Mouse (Mus musculus): ENCODE data around the gene Gm21830. TPM values are rescaled to one million over a fixed set of nuclear protein-coding genes. Genes with fewer than 3 reads are reported as not detected.
"Not testable (repeated sequence)": the region's sequence is repeated elsewhere in the genome, so short reads cannot be mapped to it uniquely, and the experiment has no call there.

Gm21830 gene
- polyA plus RNA-seq, 2 experiments: not detected

DNA sequence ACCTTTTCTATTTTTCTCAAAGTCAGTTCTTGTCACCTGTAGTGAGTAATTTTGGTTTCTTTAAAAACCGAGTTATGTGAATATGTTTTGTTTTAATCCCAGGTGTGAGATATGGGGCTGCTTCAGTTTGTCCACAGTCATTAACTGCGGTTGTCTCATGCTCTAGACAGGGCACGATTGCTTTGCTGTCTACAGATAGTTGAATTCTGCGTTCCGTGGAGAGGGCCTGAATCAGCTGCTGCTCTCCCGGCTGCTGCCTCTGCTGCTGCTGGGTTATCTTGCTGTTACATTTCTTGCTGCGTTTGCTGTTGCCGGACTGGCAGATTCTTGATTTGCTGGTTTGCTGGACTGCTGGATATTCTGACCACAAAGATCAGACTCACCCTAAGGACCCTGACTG, 24.8 kb downstream of the Gm21830 start:
- Histone ChIP-seq H3K4me2 (replicated peaks; ENCODE audit: low read depth, low read length, severe bottlenecking) (no peak overlapping the region), H3K4me3 (replicated peaks; ENCODE audit: low read length) (no peak overlapping the region), H3K27ac (replicated peaks; ENCODE audit: low read depth, low read length) (no peak overlapping the region), H3K36me3 (ENCODE audit: control insufficient read depth, insufficient read depth, low read length) (no peaks in the 10 kb centered on the region), H3K9me3 (ENCODE audit: control insufficient read depth, low read length) (no peaks in the 10 kb centered on the region), H3K9ac (ENCODE audit: low read depth, low read length, severe bottlenecking) (no peak overlapping the region), H3K4me1 (ENCODE audit: control insufficient read depth, insufficient read depth, low read length) (no peaks in the 10 kb centered on the region), H3K27me3 (ENCODE audit: control insufficient read depth, insufficient read depth, low read length) (no peaks in the 10 kb centered on the region)
- 84% methylated on average over 8 of the region's 8 CpGs for WGBS
- DNase-seq (ENCODE audit: low spot score) (no peak), ATAC-seq (ENCODE audit: low FRiP score, low read depth) (no peak)
- TF ChIP-seq POLR2A (IDR thresholded peaks at IDR 0.05; ENCODE audit: borderline replicate concordance, extremely low read depth, insufficient read depth, insufficient read length): no peak

DNA sequence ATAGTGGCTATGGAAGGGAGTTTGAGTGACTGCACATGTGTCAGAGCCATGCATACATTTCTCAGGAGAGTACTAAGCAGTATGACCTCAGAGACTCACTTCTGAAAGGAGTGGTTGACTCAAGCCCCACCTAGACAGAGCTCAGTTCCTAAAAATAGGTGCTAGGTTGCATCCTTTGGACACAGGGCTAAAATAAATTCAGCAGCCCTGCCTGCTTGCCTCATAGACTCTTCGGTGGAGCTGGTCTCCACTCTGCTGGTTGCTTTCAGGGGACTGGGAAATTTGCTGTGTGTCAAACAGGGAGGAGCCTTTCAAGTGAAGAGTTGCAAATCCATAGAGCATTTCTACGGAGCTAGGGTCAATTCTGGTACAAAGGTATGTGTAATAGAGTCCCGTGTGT, 32.3 kb downstream of the Gm21830 start, which contains the start of gene Xirp2:
Gene Xirp2, plus strand, starts transcription at position 223 of the 400 bp plus-strand sequence.
- no peak for ATAC-seq (ENCODE audit: low FRiP score, low read depth)
- H3K9ac ChIP-seq (ENCODE audit: low read depth, low read length, severe bottlenecking): no peak within 1 kb of the TSS
- no peak for DNase-seq (ENCODE audit: low spot score)

DNA sequence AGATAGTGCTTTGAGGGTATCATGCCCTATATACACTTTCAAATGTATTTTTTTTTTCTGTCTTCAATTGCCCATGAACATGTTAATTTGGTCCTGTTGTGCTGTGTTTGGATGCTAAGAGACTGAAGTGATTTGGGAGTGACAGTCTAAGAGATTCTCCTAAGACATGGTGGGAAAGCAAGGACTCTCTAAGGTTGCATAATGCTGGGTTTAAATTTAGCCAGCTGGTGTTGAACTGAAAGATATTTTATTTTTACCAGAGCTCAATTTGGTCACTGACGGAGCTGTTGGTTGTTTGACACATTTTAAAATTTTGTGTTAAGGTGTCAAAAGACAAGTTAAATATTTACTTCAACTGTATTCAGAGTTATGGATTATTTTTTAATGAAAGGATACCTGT, 33.2 kb downstream of the Gm21830 start:
- Histone ChIP-seq H3K27ac (replicated peaks; ENCODE audit: low read depth, low read length) (no peak overlapping the region), H3K27me3 (ENCODE audit: control insufficient read depth, insufficient read depth, low read length) (no peaks in the 10 kb centered on the region), H3K36me3 (ENCODE audit: control insufficient read depth, insufficient read depth, low read length) (no peaks in the 10 kb centered on the region), H3K9ac (ENCODE audit: low read depth, low read length, severe bottlenecking) (no peak overlapping the region), H3K4me3 (replicated peaks; ENCODE audit: low read length) (no peak overlapping the region), H3K4me1 (ENCODE audit: control insufficient read depth, insufficient read depth, low read length) (no peaks in the 10 kb centered on the region), H3K4me2 (replicated peaks; ENCODE audit: low read depth, low read length, severe bottlenecking) (no peak overlapping the region), H3K9me3 (ENCODE audit: control insufficient read depth, low read length) (no peaks in the 10 kb centered on the region)
- no peak for TF ChIP-seq POLR2A (IDR thresholded peaks at IDR 0.05; ENCODE audit: borderline replicate concordance, extremely low read depth, insufficient read depth, insufficient read length)
- no peak for DNase-seq (ENCODE audit: low spot score)
- 74% methylated on average over 1 of the region's 1 CpGs for WGBS
- no peak for ATAC-seq (ENCODE audit: low FRiP score, low read depth)

More for the DNA sequence above, 32.3 kb downstream of the Gm21830 start, which contains the start of gene Xirp2:
- 60% methylated on average over 3 of the region's 3 CpGs for WGBS
- no peaks in the 10 kb centered on the region for H3K27me3 ChIP-seq (ENCODE audit: control insufficient read depth, insufficient read depth, low read length)
- no peaks in the 10 kb centered on the region for H3K36me3 ChIP-seq (ENCODE audit: control insufficient read depth, insufficient read depth, low read length)
- H3K9me3 ChIP-seq (ENCODE audit: control insufficient read depth, low read length): no peaks in the 10 kb centered on the region
- H3K4me3 ChIP-seq (replicated peaks; ENCODE audit: low read length): no peak within 1 kb of the TSS
- H3K27ac ChIP-seq (replicated peaks; ENCODE audit: low read depth, low read length): no peak within 1 kb of the TSS
- no peak within 1 kb of the TSS for H3K4me2 ChIP-seq (replicated peaks; ENCODE audit: low read depth, low read length, severe bottlenecking)
- TF ChIP-seq POLR2A (IDR thresholded peaks at IDR 0.05; ENCODE audit: borderline replicate concordance, extremely low read depth, insufficient read depth, insufficient read length): no peak
- H3K4me1 ChIP-seq (ENCODE audit: control insufficient read depth, insufficient read depth, low read length): no peaks in the 10 kb centered on the region

DNA sequence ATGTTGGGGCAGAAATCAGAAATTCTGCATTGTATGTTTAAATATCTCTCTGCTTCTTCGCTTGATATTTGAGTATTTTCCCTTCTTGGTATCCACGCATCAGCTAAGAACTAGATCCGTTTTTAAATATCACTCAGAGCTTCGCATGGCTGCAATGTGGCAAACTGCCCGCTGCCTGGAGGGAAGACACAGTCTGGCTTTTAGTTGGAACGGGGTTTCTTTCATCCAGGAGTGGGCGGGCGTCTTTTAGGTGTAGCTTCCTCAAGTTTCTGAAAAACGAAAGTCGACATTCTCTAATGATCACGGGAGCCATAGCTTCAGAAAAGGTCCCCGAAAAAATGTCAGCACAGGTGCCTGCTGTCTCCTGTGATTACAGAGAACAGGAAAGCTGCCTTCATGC, 33.7 kb downstream of the Gm21830 start:
- Histone ChIP-seq H3K9ac (ENCODE audit: low read depth, low read length, severe bottlenecking) (no peak overlapping the region), H3K27me3 (ENCODE audit: control insufficient read depth, insufficient read depth, low read length) (no peaks in the 10 kb centered on the region), H3K27ac (replicated peaks; ENCODE audit: low read depth, low read length) (no peak overlapping the region), H3K36me3 (ENCODE audit: control insufficient read depth, insufficient read depth, low read length) (no peaks in the 10 kb centered on the region), H3K4me1 (ENCODE audit: control insufficient read depth, insufficient read depth, low read length) (no peaks in the 10 kb centered on the region), H3K4me3 (replicated peaks; ENCODE audit: low read length) (no peak overlapping the region), H3K4me2 (replicated peaks; ENCODE audit: low read depth, low read length, severe bottlenecking) (no peak overlapping the region), H3K9me3 (ENCODE audit: control insufficient read depth, low read length) (no peaks in the 10 kb centered on the region)
- no peak for DNase-seq (ENCODE audit: low spot score)
- ATAC-seq (ENCODE audit: low FRiP score, low read depth): no peak
- TF ChIP-seq POLR2A (IDR thresholded peaks at IDR 0.05; ENCODE audit: borderline replicate concordance, extremely low read depth, insufficient read depth, insufficient read length): no peak
- 71% methylated on average over 12 of the region's 12 CpGs for WGBS

DNA sequence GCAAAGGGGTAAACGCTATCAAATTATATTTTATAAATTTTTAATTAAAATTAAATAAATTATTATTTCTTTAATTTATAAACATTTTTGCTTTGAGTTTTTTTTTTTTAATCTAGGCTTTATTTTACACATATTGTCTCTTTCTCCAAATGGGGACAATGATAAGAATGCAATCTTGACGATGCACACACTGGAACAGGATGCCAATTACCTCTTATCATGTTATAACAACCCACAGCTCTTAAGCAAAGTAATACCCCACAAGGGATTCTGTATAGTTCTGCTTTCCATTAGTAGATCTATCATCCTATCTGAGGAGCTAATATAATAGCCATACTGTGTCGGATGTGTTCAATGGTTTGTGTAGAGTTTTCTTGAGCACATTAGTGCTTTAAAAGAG, 47.3 kb downstream of the Gm21830 start:
- Histone ChIP-seq H3K36me3 (ENCODE audit: control insufficient read depth, insufficient read depth, low read length) (no peaks in the 10 kb centered on the region), H3K4me3 (replicated peaks; ENCODE audit: low read length) (no peak overlapping the region), H3K4me2 (replicated peaks; ENCODE audit: low read depth, low read length, severe bottlenecking) (no peak overlapping the region), H3K4me1 (ENCODE audit: control insufficient read depth, insufficient read depth, low read length) (no peaks in the 10 kb centered on the region), H3K9me3 (ENCODE audit: control insufficient read depth, low read length) (no peaks in the 10 kb centered on the region), H3K9ac (ENCODE audit: low read depth, low read length, severe bottlenecking) (no peak overlapping the region), H3K27me3 (ENCODE audit: control insufficient read depth, insufficient read depth, low read length) (no peaks in the 10 kb centered on the region), H3K27ac (replicated peaks; ENCODE audit: low read depth, low read length) (no peak overlapping the region)
- TF ChIP-seq POLR2A (IDR thresholded peaks at IDR 0.05; ENCODE audit: borderline replicate concordance, extremely low read depth, insufficient read depth, insufficient read length): no peak
- 80% methylated on average over 3 of the region's 3 CpGs for WGBS
- ATAC-seq (ENCODE audit: low FRiP score, low read depth) (no peak), DNase-seq (ENCODE audit: low spot score) (no peak)

DNA sequence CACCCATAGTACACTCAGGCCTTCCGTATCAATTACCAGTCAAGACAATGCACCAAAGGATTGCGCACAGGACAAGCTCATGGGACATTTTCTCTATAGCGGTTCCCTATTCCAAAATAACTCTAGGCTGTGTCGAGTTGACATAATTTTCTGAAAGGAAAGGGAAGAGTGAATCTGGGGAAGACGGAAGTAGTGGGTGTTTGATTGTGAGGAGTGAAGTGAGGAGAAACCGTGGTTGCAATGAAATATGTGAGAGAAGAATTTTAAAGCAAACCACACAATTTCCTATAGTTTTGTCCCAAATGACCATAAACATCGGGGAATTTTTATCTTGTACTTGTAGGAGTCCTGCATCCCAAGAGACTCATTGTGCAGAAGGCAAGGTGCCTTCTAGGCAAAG, 53.5 kb downstream of the Gm21830 start:
- Histone ChIP-seq H3K27ac (replicated peaks; ENCODE audit: low read depth, low read length) (no peak overlapping the region), H3K9me3 (ENCODE audit: control insufficient read depth, low read length) (no peaks in the 10 kb centered on the region), H3K4me1 (ENCODE audit: control insufficient read depth, insufficient read depth, low read length) (no peaks in the 10 kb centered on the region), H3K4me3 (replicated peaks; ENCODE audit: low read length) (no peak overlapping the region), H3K4me2 (replicated peaks; ENCODE audit: low read depth, low read length, severe bottlenecking) (no peak overlapping the region), H3K9ac (ENCODE audit: low read depth, low read length, severe bottlenecking) (no peak overlapping the region), H3K27me3 (ENCODE audit: control insufficient read depth, insufficient read depth, low read length) (no peaks in the 10 kb centered on the region), H3K36me3 (ENCODE audit: control insufficient read depth, insufficient read depth, low read length) (no peaks in the 10 kb centered on the region)
- ATAC-seq (ENCODE audit: low FRiP score, low read depth) (no peak), DNase-seq (ENCODE audit: low spot score) (no peak)
- no peak for TF ChIP-seq POLR2A (IDR thresholded peaks at IDR 0.05; ENCODE audit: borderline replicate concordance, extremely low read depth, insufficient read depth, insufficient read length)
- 87% methylated on average over 7 of the region's 7 CpGs for WGBS

DNA sequence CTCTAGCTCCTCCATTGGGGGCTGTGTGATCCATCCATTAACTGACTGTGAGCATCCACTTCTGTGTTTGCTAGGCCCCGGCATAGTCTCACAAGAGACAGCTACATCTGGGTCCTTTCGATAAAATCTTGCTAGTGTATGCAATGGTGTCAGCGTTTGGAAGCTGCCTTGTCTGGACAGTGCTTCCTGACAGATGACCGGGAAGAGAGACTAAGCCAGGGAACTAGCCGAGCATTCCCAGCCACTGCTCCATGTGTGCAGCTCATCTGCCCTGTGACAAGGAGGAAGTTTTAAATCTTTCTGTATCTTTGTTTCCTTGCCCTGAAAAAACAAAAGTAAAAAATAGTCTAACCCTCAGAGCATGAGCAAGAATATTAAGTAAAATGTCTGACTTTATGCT, 56.5 kb downstream of the Gm21830 start:
- not testable (repeated sequence) for H3K36me3 ChIP-seq (ENCODE audit: control insufficient read depth, insufficient read depth, low read length); DNase-seq (ENCODE audit: low spot score); H3K4me1 ChIP-seq (ENCODE audit: control insufficient read depth, insufficient read depth, low read length); H3K27ac ChIP-seq (replicated peaks; ENCODE audit: low read depth, low read length); ATAC-seq (ENCODE audit: low FRiP score, low read depth); H3K9ac ChIP-seq (ENCODE audit: low read depth, low read length, severe bottlenecking); H3K4me2 ChIP-seq (replicated peaks; ENCODE audit: low read depth, low read length, severe bottlenecking); H3K27me3 ChIP-seq (ENCODE audit: control insufficient read depth, insufficient read depth, low read length); H3K9me3 ChIP-seq (ENCODE audit: control insufficient read depth, low read length); H3K4me3 ChIP-seq (replicated peaks; ENCODE audit: low read length)
- WGBS: 82% methylated on average over 4 of the region's 5 CpGs

Data from limb, embryonic 14.5 days (tissue).